Mouse (Mus musculus) left cerebral cortex, adult 11 months (tissue): ENCODE data around the gene Mgmt.

Experiments used
- DNase-seq: peaks from one replicate; pipeline ENCODE4 v3.0.0; 2022; ENCODE audit warnings: low spot score

The Mgmt gene

DNA sequence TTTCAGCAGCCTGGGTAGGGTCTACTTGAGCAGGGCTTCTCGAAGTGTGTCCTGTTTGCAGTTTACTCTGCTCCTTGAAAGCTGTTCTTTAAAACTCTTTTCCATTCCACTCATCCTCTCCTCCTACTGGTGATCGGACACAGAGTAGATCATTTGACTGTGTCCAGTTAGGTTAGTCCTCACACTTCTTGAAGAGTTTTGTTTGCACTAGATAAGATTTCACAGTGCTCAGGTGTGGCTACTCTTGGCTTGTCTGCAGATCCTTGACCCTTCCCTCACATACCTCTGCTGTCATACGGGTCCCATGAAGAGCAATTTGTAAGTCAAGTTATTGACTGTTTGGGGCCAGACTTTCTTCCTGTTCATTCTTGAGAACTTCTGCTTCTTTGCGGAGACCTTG lies 221.8 kb downstream of the Mgmt start:
- DNase-seq: no peak

- no peak for DNase-seq
These were observed 226.9 kb downstream of the Mgmt start for GRCm38 (mm10) chr7:137121243-137121858.

GRCm38 (mm10) chr7:137128726-137129125 lies 234.3 kb downstream of the Mgmt start:
- DNase-seq: no peak

DNA sequence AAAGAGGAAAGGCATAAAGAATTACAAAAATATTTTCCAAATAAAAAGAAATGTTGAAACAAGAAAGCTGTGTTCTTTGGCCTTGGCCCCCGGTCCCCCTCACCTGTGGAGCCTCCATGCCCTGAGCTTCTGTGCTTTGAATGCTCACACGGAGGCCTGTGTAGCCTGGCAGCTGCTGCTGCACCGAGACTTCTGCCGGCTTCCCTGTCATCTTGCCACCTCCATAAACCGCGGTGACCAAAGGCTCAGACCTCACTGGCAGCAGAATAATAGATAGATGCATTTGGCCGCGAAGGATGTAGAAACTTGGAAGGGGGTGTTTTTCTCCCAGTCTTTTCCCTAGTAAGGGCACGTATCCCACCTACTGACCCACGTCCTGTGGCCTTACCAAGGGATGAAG lies 235.8 kb downstream of the Mgmt start:
- no peak for DNase-seq

DNA sequence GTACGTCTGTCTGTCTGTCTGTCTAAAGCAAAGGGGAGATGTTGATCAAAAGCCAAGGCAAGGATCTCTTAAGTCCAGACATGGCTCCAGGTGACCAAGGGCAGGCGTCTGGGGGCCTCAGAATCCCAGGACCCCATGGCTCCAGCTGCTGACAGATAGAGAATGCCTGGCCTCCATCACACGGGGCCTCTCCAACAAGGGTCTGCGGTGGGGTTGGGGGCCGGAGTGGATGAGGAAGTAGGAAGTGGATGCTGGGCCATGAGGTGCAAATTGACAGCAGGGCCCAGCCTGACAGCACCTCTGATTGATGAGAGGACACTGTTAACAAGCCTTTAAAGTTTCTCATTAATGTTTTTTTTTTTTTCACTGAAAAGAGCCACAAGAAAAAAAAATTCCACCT lies 237.5 kb downstream of the Mgmt start:
- DNase-seq: no peak

GRCm38 (mm10) chr7:137138101-137138500 lies 243.7 kb downstream of the Mgmt start:
- DNase-seq: no peak

DNA sequence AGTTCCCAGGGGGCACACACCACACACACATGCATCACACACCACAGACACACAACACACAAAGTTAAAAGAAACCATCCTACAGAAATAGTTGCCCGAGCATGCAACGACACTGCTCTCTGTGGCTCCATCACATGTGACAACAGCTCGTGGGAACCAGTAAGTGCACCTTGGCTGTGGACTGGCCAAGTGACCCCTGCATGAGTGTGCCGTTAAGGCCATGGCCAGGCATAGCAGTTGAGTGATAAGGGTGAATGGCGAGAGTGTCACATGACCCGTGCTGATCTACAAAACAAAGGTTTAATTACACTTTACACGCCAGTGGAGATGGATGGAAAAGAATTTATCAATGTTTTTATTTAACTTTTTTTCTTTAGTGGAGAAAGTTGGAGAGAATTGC lies 245.9 kb downstream of the Mgmt start:
- DNase-seq: no peak

GRCm38 (mm10) chr7:137141386-137141785 lies 247.0 kb downstream of the Mgmt start:
- no peak for DNase-seq

GRCm38 (mm10) chr7:137147101-137147500 lies 252.7 kb downstream of the Mgmt start:
- DNase-seq: no peak

DNA sequence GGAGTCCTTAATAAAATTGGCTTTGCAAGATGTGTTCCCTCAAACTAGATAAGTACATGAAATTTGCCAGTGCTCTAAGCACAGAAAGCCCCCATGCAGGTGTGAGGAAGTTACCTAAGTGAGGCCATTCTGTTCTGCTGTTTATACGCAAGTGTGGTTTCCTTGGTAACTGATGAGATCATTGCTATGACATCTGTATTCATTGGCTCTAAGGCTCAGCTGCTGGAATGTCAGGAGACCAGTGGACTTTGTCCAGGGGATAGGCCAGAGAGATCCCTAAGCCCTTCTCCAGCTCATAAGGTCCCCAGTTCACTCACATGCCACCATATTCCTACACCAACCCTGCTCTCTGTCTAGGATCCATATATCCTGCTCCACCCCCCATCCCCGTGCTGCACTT lies 257.4 kb downstream of the Mgmt start:
- DNase-seq: no peak

- DNase-seq: no peak
These were observed 260.2 kb downstream of the Mgmt start for GRCm38 (mm10) chr7:137154623-137155022.

DNA sequence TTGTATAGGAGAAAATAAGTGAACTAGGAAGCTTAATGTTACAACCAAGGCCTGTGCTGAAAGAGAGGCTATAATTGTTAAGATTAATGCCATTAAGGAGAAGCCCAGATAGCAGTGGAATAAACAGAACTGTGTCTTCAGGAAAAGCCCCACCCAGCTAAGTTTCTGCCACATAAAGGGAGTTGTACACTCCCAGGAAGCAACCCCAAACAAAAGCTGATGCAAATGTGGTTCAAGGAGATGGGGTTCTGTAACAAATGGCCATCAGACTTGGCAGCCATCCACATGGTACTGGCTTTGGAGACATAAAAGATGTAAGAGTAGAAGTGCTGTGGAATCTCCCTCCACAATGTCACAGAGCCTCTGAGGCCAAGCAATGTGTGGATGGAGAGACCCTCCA lies 264.7 kb downstream of the Mgmt start:
- DNase-seq: no peak

DNA sequence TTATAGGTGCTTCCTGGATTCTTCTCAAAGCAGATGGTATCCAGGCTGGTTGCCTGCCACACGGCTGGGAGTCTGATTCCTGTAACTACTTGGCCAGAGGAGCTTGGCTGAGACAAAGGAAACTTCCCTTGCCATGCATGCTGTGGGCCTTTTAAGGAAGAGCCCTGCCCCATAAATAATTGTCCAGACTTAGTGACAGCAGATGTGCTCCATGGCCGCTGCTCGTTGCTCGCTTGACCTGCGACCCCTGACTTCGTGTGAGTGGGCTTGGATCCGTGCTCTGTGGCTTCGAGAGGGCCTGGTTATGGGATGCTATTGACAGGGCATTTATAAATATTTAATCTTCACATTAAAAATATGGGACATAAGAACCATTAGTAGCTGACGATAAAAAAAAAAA lies 277.9 kb downstream of the Mgmt start:
- no peak for DNase-seq
